Mouse (Mus musculus) left cerebral cortex, postnatal 14 days (tissue): Measurements from ENCODE around the gene Taf13. TPM values are rescaled to one million over a fixed set of nuclear protein-coding genes. Genes with fewer than 3 reads are reported as not detected.
A peak's percentile ranks its signal among the peaks of the same experiment; 100 is the strongest.

Experiments used
- DNase-seq, 2 experiments: peaks; one replicate each; pipeline ENCODE4 v3.0.0; 2021 to 2022; ENCODE audit warnings: low spot score in 2 of 2, mixed read lengths in 1 of 2
- intact Hi-C: fragments of 180-260 bp; cut with DNase I; formaldehyde crosslinking; loops from one replicate; pipeline ENCODE4 v1.15.1; 2025
- long read RNA-seq, 2 experiments: library from polyadenylated mRNA; stranded (forward); transcript quantifications; one replicate each; pipeline ENCODE4 v2.0.0; 2021
- total RNA-seq, 2 experiments: library from RNA; stranded (reverse); gene quantifications; 2 replicates each; pipeline ENCODE4 v1.2.3; 2021

Taf13 gene
- total RNA-seq, result 10 to 100 TPM; 30.2 to 36.0 TPM
- long read RNA-seq, experiment 1, transcript Taf13-204 (4 exons, 2,443 nt), result major isoform, 41 of 46 reads
- long read RNA-seq, experiment 1, partial matches to known transcripts, result 0 of 46 reads
- long read RNA-seq, experiment 1, other reads (novel, unspliced or antisense), result 3 of 46 reads
- long read RNA-seq, experiment 2, transcript Taf13-204 (4 exons, 2,443 nt), result major isoform, 38 of 42 reads
- long read RNA-seq, experiment 2, partial matches to known transcripts, result 1 of 42 reads
- long read RNA-seq, experiment 2, other reads (novel, unspliced or antisense), result 0 of 42 reads

- DNase-seq, result peak; percentile 97 to 98
- intact Hi-C loops, result no loop called here
Observed at GRCm38 (mm10) chr3:108571443-108572294, at the start of gene Taf13. Gene Taf13, plus strand, starts transcription at chr3:108571698.

GRCm38 (mm10) chr3:108523415-108523814 is 48.1 kb upstream of the Taf13 start:
- intact Hi-C loops, result no loop called here
- no peak for DNase-seq

- no peak for DNase-seq
- intact Hi-C loops, result no loop called here
Observed at GRCm38 (mm10) chr3:108528489-108528888, 43.0 kb upstream of the Taf13 start.

GRCm38 (mm10) chr3:108533114-108533885 is 38.2 kb upstream of the Taf13 start:
- intact Hi-C loops, result no loop called here
- DNase-seq, result no peak

- DNase-seq, result no peak
- intact Hi-C loops, result no loop called here
Observed at GRCm38 (mm10) chr3:108533951-108534350, 37.5 kb upstream of the Taf13 start, which contains the start of gene 1700013F07Rik. Gene 1700013F07Rik, plus strand, starts transcription at chr3:108534150.

- intact Hi-C loops, result no loop called here
- no peak for DNase-seq
Observed at GRCm38 (mm10) chr3:108535896-108536516, 35.5 kb upstream of the Taf13 start.

- intact Hi-C loops, result no loop called here
Observed at GRCm38 (mm10) chr3:108536517-108537260, 34.8 kb upstream of the Taf13 start, which contains the start of gene 5330417C22Rik. Gene 5330417C22Rik, minus strand, starts transcription at chr3:108536536.

GRCm38 (mm10) chr3:108537303-108537702 is 34.2 kb upstream of the Taf13 start:
- intact Hi-C loops, result no loop called here

More at GRCm38 (mm10) chr3:108536517-108537260, 34.8 kb upstream of the Taf13 start, which contains the start of gene 5330417C22Rik:
- peak; percentile 92 to 93 for DNase-seq

GRCm38 (mm10) chr3:108542299-108542698 is 29.2 kb upstream of the Taf13 start:
- no peak for DNase-seq
- intact Hi-C loops, result no loop called here

More at GRCm38 (mm10) chr3:108537303-108537702, 34.2 kb upstream of the Taf13 start:
- peak; percentile 92 to 94 for DNase-seq

GRCm38 (mm10) chr3:108554111-108554561 is 17.4 kb upstream of the Taf13 start:
- intact Hi-C loops, result no loop called here
- peak in 1 of 2 experiments; percentile 39 for DNase-seq

GRCm38 (mm10) chr3:108554587-108555312 is 16.7 kb upstream of the Taf13 start:
- intact Hi-C loops, result no loop called here
- peak; percentile 96 to 97 for DNase-seq

GRCm38 (mm10) chr3:108557888-108558287 is 13.6 kb upstream of the Taf13 start:
- DNase-seq, result no peak
- intact Hi-C loops, result no loop called here

GRCm38 (mm10) chr3:108562133-108562730 is 9.3 kb upstream of the Taf13 start, which contains the start of gene Tmem167b:
Gene Tmem167b, minus strand, starts transcription at chr3:108562466.
- DNase-seq, result peak; percentile 98
- intact Hi-C loops, result loop anchor here (5.0 kb wide), 1 partner anchor 160 kb away; no protein-coding TSS in a partner anchor

- intact Hi-C loops, result loop anchor here (5.0 kb wide), 1 partner anchor 161 kb away; no protein-coding TSS in a partner anchor
- peak in 1 of 2 experiments; percentile 43 for DNase-seq
Observed at GRCm38 (mm10) chr3:108562777-108563271, 8.7 kb upstream of the Taf13 start.

GRCm38 (mm10) chr3:108563309-108563708 is 8.2 kb upstream of the Taf13 start:
- DNase-seq, result peak; percentile 85 to 86
- intact Hi-C loops, result loop anchor here (5.0 kb wide), 1 partner anchor 161 kb away; no protein-coding TSS in a partner anchor

GRCm38 (mm10) chr3:108567990-108568877 is 3.3 kb upstream of the Taf13 start:
- DNase-seq, result peak; percentile 26 to 66
- intact Hi-C loops, result no loop called here
